Mouse (Mus musculus) embryonic facial prominence, embryonic 15.5 days (tissue): ENCODE measurements around the gene Anxa4. TPM values are rescaled to one million over a fixed set of nuclear protein-coding genes. Genes with fewer than 3 reads are reported as not detected.

Source experiments
- ATAC-seq: fragments of 200-750 bp; cut with Nextera tagmentation; 2 replicates; pipeline ENCODE4 v1.8.0; 2017; ENCODE audit warnings: low read depth, moderate TSS enrichment; ENCODE audit not compliant: insufficient number of reproducible peaks, low FRiP score, low TSS enrichment
- H3K27ac ChIP-seq: fragments of 300-500 bp; sonication (generic); replicated peaks from 2 replicates; pipeline ENCODE4 v1.5.1; 2015; ENCODE audit warnings: mild to moderate bottlenecking, inconsistent platforms
- H3K27me3 ChIP-seq: fragments of 300-500 bp; sonication (generic); 2 replicates; pipeline ENCODE4 v1.6.1; 2015; ENCODE audit warnings: inconsistent platforms
- H3K36me3 ChIP-seq: fragments of 300-500 bp; sonication (generic); 2 replicates; pipeline ENCODE4 v1.6.1; 2015; ENCODE audit warnings: mild to moderate bottlenecking, inconsistent platforms
- H3K4me1 ChIP-seq: fragments of 300-500 bp; sonication (generic); 2 replicates; pipeline ENCODE4 v1.6.1; 2015; ENCODE audit warnings: inconsistent platforms
- H3K4me2 ChIP-seq: fragments of 300-500 bp; sonication (generic); replicated peaks from 2 replicates; pipeline ENCODE4 v1.6.1; 2015; ENCODE audit warnings: mild to moderate bottlenecking, inconsistent platforms
- H3K4me3 ChIP-seq: fragments of 300-500 bp; sonication (generic); replicated peaks from 2 replicates; pipeline ENCODE4 v1.5.1; 2015; ENCODE audit warnings: mild to moderate bottlenecking, inconsistent platforms
- H3K9ac ChIP-seq: fragments of 300-500 bp; sonication (generic); 2 replicates; pipeline ENCODE4 v1.6.1; 2015; ENCODE audit warnings: inconsistent platforms
- H3K9me3 ChIP-seq: fragments of 300-500 bp; sonication (generic); replicated peaks from 2 replicates; pipeline ENCODE4 v1.6.1; 2016; ENCODE audit warnings: inconsistent platforms
- whole genome bisulfite sequencing: fragments of 180-500 bp; shearing (Covaris S2); methylation state at CpG from one replicate; pipeline ENCODE4 v1.1.7; 2015; 5-methylcytosine and 5-hydroxymethylcytosine counted together
- polyA plus RNA-seq: library from polyadenylated mRNA; unstranded; fragments of >200 nt; fragmentation: Nextera tagmentation; extraction: Ambion mirVana; gene quantifications from 2 replicates; pipeline ENCODE4 v1.2.1, GENCODE M21; 2015

Anxa4 gene
- polyA plus RNA-seq, 1 experiment from 2014 or later, result 50.7 TPM

- peak overlapping the region; percentile 12; the same call in 1 of the 2 replicates for H3K9ac ChIP-seq
- H3K27ac ChIP-seq, result peak overlapping the region; percentile 28; the same call in 1 of the 2 replicates
- no peaks in the 10 kb centered on the region for H3K9me3 ChIP-seq
- H3K4me1 ChIP-seq, result peaks cover 12% of the 10 kb centered on the region
- ATAC-seq, result no peak
- no peaks in the 10 kb centered on the region for H3K36me3 ChIP-seq
- H3K4me2 ChIP-seq, result peak overlapping the region; percentile 47
- H3K4me3 ChIP-seq, result peak overlapping the region; percentile 26
- WGBS, result 5% methylated on average over 19 of the region's 19 CpGs
- no peaks in the 10 kb centered on the region for H3K27me3 ChIP-seq
These were observed 29.1 kb upstream of the Anxa4 start for GRCm38 (mm10) chr6:86822285-86823050.

- WGBS, result 63% methylated on average over 7 of the region's 7 CpGs
- no peak for ATAC-seq
- no peaks in the 10 kb centered on the region for H3K36me3 ChIP-seq
- no peaks in the 10 kb centered on the region for H3K9me3 ChIP-seq
- H3K4me2 ChIP-seq, result no peak overlapping the region
- H3K4me1 ChIP-seq, result peaks cover 14% of the 10 kb centered on the region
- H3K27me3 ChIP-seq, result no peaks in the 10 kb centered on the region
- no peak overlapping the region for H3K27ac ChIP-seq
- H3K4me3 ChIP-seq, result no peak overlapping the region
- H3K9ac ChIP-seq, result no peak overlapping the region
These were observed 27.3 kb upstream of the Anxa4 start for GRCm38 (mm10) chr6:86820690-86821089.

GRCm38 (mm10) chr6:86819926-86820325 lies 26.5 kb upstream of the Anxa4 start:
- no peak overlapping the region for H3K27ac ChIP-seq

GRCm38 (mm10) chr6:86818914-86819313 lies 25.5 kb upstream of the Anxa4 start:
- H3K4me3 ChIP-seq, result no peak overlapping the region
- no peak for ATAC-seq
- no peak overlapping the region for H3K9ac ChIP-seq
- no peaks in the 10 kb centered on the region for H3K27me3 ChIP-seq
- WGBS, result 73% methylated on average over 4 of the region's 4 CpGs
- H3K9me3 ChIP-seq, result no peaks in the 10 kb centered on the region
- no peaks in the 10 kb centered on the region for H3K36me3 ChIP-seq
- no peak overlapping the region for H3K27ac ChIP-seq
- H3K4me2 ChIP-seq, result no peak overlapping the region
- H3K4me1 ChIP-seq, result peaks cover 23% of the 10 kb centered on the region

More at GRCm38 (mm10) chr6:86819926-86820325, 26.5 kb upstream of the Anxa4 start:
- Histone ChIP-seq H3K9ac (no peak overlapping the region), H3K4me2 (no peak overlapping the region), H3K27me3 (no peaks in the 10 kb centered on the region), H3K4me1 (peaks cover 22% of the 10 kb centered on the region), H3K9me3 (no peaks in the 10 kb centered on the region), H3K36me3 (no peaks in the 10 kb centered on the region), H3K4me3 (no peak overlapping the region)
- ATAC-seq, result no peak
- WGBS, result 68% methylated on average over 5 of the region's 5 CpGs

- 21% methylated on average over 8 of the region's 8 CpGs for WGBS
- Histone ChIP-seq H3K4me1 (peaks cover 11% of the 10 kb centered on the region; the same call in 1 of the 2 replicates), H3K27ac (no peak overlapping the region), H3K4me2 (no peak overlapping the region), H3K4me3 (no peak overlapping the region), H3K36me3 (no peaks in the 10 kb centered on the region), H3K9ac (no peak overlapping the region), H3K27me3 (no peaks in the 10 kb centered on the region), H3K9me3 (no peaks in the 10 kb centered on the region)
- ATAC-seq, result no peak
These were observed 23.2 kb upstream of the Anxa4 start for GRCm38 (mm10) chr6:86816586-86816985.

GRCm38 (mm10) chr6:86815436-86815835 lies 22.1 kb upstream of the Anxa4 start:
- Histone ChIP-seq H3K4me3 (no peak overlapping the region; the same call in 1 of the 2 replicates), H3K4me2 (peak overlapping the region; percentile 35), H3K27me3 (no peaks in the 10 kb centered on the region), H3K9ac (no peak overlapping the region), H3K36me3 (no peaks in the 10 kb centered on the region), H3K4me1 (peaks cover 11% of the 10 kb centered on the region; the same call in 1 of the 2 replicates), H3K9me3 (no peaks in the 10 kb centered on the region), H3K27ac (0 out of 2 replicates have a peak overlapping the region, but pooled peaks have one; percentile 58)
- no peak for ATAC-seq
- 7% methylated on average over 7 of the region's 7 CpGs for WGBS

- peaks cover 11% of the 10 kb centered on the region; the same call in 1 of the 2 replicates for H3K4me1 ChIP-seq
- H3K9me3 ChIP-seq, result no peaks in the 10 kb centered on the region
- no peak overlapping the region for H3K9ac ChIP-seq
- WGBS, result 38% methylated on average over 3 of the region's 3 CpGs
- H3K4me3 ChIP-seq, result no peak overlapping the region
- H3K27me3 ChIP-seq, result no peaks in the 10 kb centered on the region
- H3K4me2 ChIP-seq, result peak overlapping the region; percentile 35
- H3K27ac ChIP-seq, result 0 out of 2 replicates have a peak overlapping the region, but pooled peaks have one; percentile 58
- no peaks in the 10 kb centered on the region for H3K36me3 ChIP-seq
- ATAC-seq, result no peak
These were observed 21.5 kb upstream of the Anxa4 start for GRCm38 (mm10) chr6:86814926-86815325.

- peaks cover 11% of the 10 kb centered on the region; the same call in 1 of the 2 replicates for H3K4me1 ChIP-seq
- no peak overlapping the region for H3K27ac ChIP-seq
- H3K36me3 ChIP-seq, result no peaks in the 10 kb centered on the region
- WGBS, result 9% methylated on average over 3 of the region's 3 CpGs
- no peak overlapping the region for H3K4me2 ChIP-seq
- H3K9ac ChIP-seq, result no peak overlapping the region
- H3K27me3 ChIP-seq, result no peaks in the 10 kb centered on the region
- no peak overlapping the region for H3K4me3 ChIP-seq
- ATAC-seq, result no peak
- no peaks in the 10 kb centered on the region for H3K9me3 ChIP-seq
These were observed 20.0 kb upstream of the Anxa4 start for GRCm38 (mm10) chr6:86813341-86813740.

GRCm38 (mm10) chr6:86812919-86813318 lies 19.5 kb upstream of the Anxa4 start:
- H3K27me3 ChIP-seq, result no peaks in the 10 kb centered on the region
- H3K4me3 ChIP-seq, result no peak overlapping the region
- no peaks in the 10 kb centered on the region for H3K9me3 ChIP-seq
- no peak overlapping the region for H3K27ac ChIP-seq
- H3K4me1 ChIP-seq, result peaks cover 11% of the 10 kb centered on the region; the same call in 1 of the 2 replicates
- ATAC-seq, result no peak
- H3K36me3 ChIP-seq, result no peaks in the 10 kb centered on the region
- no peak overlapping the region for H3K9ac ChIP-seq
- no peak overlapping the region for H3K4me2 ChIP-seq
- WGBS, result 60% methylated on average over 4 of the region's 4 CpGs

GRCm38 (mm10) chr6:86806455-86807086 lies 13.2 kb upstream of the Anxa4 start:
- no peaks in the 10 kb centered on the region for H3K36me3 ChIP-seq
- H3K27me3 ChIP-seq, result no peaks in the 10 kb centered on the region
- no peak overlapping the region for H3K4me2 ChIP-seq
- H3K9me3 ChIP-seq, result no peaks in the 10 kb centered on the region
- 3% methylated on average over 5 of the region's 5 CpGs for WGBS
- no peak for ATAC-seq
- no peak overlapping the region for H3K4me3 ChIP-seq
- no peaks in the 10 kb centered on the region for H3K4me1 ChIP-seq
- no peak overlapping the region for H3K27ac ChIP-seq
- no peak overlapping the region for H3K9ac ChIP-seq

GRCm38 (mm10) chr6:86804646-86805045 lies 11.3 kb upstream of the Anxa4 start:
- 66% methylated on average over 3 of the region's 3 CpGs for WGBS

More at GRCm38 (mm10) chr6:86804646-86805045, 11.3 kb upstream of the Anxa4 start:
- Histone ChIP-seq H3K36me3 (no peaks in the 10 kb centered on the region), H3K27me3 (no peaks in the 10 kb centered on the region), H3K9ac (no peak overlapping the region), H3K9me3 (no peaks in the 10 kb centered on the region), H3K4me2 (no peak overlapping the region), H3K27ac (no peak overlapping the region), H3K4me1 (no peaks in the 10 kb centered on the region), H3K4me3 (no peak overlapping the region)
- ATAC-seq, result no peak
